Mouse (Mus musculus): ENCODE results near the gene Cdh16.

DNA sequence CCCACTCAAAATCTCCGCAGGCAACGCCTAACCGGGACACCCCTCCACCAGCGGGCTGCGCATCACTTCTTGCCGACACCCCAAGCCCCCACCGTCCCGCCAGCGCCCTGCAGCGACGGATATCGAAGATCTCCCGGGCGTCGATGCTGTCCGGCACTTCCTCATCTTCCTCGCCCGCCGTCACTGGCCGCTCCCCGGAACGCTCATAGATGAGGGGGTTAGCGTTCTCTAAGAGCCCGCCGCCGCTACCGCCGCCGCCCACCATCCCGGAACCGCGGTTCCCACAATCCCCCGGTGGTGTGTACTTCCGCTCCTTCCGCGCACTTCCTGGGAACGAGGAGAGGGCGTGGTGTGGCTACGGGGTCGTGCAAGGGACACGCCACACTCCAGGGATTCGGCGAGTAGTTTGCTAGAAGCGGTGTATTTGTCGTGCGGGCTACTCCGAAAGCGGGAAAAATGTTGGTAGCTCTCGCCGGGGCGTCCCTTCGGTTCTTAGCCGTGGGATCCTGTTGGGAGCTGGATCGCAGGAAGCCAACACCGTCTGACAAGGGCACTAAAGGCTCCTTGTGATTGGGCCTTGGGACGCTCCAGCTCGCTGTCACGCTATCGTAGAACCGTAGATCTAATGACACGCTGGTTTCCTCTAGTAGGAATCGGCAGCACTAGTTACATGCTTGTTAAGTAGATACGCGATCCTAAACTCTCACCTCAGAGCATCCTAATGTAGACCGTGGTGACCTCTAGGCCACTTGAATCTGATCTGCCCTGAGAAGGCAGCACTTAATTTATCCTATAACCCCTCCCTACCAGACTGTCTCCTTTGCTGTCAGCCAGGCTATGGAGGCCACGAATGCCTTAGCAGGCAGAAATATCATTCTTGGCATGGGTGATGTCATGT lies 17.5 kb upstream of the Cdh16 start, which contains the start of gene Ciao2b:
- TF ChIP-seq CTCF (IDR thresholded peaks at IDR 0.05; ENCODE audit: extremely low read depth, insufficient read depth, low read length) (no peak), POLR2A (IDR thresholded peaks at IDR 0.05; ENCODE audit: extremely low read depth, insufficient read depth, low read length) (no peak)

All from cortical plate, adult 2 months (tissue).